Mouse (Mus musculus) intestine, postnatal 0 days (tissue): ENCODE data around the gene Fstl3. TPM values are rescaled to one million over a fixed set of nuclear protein-coding genes. Genes with fewer than 3 reads are reported as not detected.

Experiments used
- ATAC-seq: fragments of 200-750 bp; cut with Nextera tagmentation; 2 replicates; pipeline ENCODE4 v1.8.0; 2017; ENCODE audit warnings: mild to moderate bottlenecking, moderate TSS enrichment, moderate library complexity
- H3K27ac ChIP-seq: fragments of 300-500 bp; sonication (generic); 2 replicates; pipeline ENCODE4 v1.5.1; 2014; ENCODE audit warnings: mild to moderate bottlenecking, low read depth, low read length, moderate library complexity
- H3K27me3 ChIP-seq: fragments of 300-500 bp; sonication (generic); replicated peaks from 2 replicates; pipeline ENCODE4 v1.6.1; 2014; ENCODE audit warnings: low read length, mixed read lengths; ENCODE audit not compliant: control insufficient read depth, insufficient read depth
- H3K36me3 ChIP-seq: fragments of 300-500 bp; sonication (generic); 2 replicates; pipeline ENCODE4 v1.6.1; 2014; ENCODE audit warnings: mild to moderate bottlenecking, moderate library complexity; ENCODE audit not compliant: control insufficient read depth, insufficient read depth
- H3K4me1 ChIP-seq: fragments of 300-500 bp; sonication (generic); replicated peaks from 2 replicates; pipeline ENCODE4 v1.6.1; 2014; ENCODE audit warnings: antibody characterized with exemption, low read length, mixed read lengths; ENCODE audit not compliant: control insufficient read depth, insufficient read depth
- H3K4me2 ChIP-seq: fragments of 300-500 bp; sonication (generic); replicated peaks from 2 replicates; pipeline ENCODE4 v1.6.1; 2014; ENCODE audit warnings: low read depth, mild to moderate bottlenecking, moderate library complexity
- H3K4me3 ChIP-seq: fragments of 300-500 bp; sonication (generic); 2 replicates; pipeline ENCODE4 v1.5.1; 2014; ENCODE audit warnings: low read depth, low read length
- H3K9ac ChIP-seq: fragments of 300-500 bp; sonication (generic); 2 replicates; pipeline ENCODE4 v1.6.1; 2014; ENCODE audit warnings: mild to moderate bottlenecking, low read depth, low read length
- H3K9me3 ChIP-seq: fragments of 300-500 bp; sonication (generic); 2 replicates; pipeline ENCODE4 v1.6.1; 2016; ENCODE audit warnings: mixed run types; ENCODE audit not compliant: control insufficient read depth
- CTCF ChIP-seq: sonication (generic); IDR thresholded peaks from 2 replicates; pipeline ENCODE4 v1.5.1; 2016; ENCODE audit warnings: low read depth, mild to moderate bottlenecking, control low read depth, antibody characterized with exemption, moderate library complexity
- WGBS: fragments of 180-500 bp; shearing (Covaris S2); extraction: QIAGEN DNeasy Blood & Tissue Kit; methylation state at CpG from one replicate; pipeline ENCODE4 v1.1.7; 2014; 5-methylcytosine and 5-hydroxymethylcytosine counted together
- polyA plus RNA-seq: library from polyadenylated mRNA; unstranded; fragments of >200 nt; fragmentation: Nextera tagmentation; extraction: Ambion mirVana; gene quantifications from 2 replicates; pipeline ENCODE4 v1.2.1, GENCODE M21; 2015

The Fstl3 gene
- polyA plus RNA-seq, 1 experiment from 2014 or later: 7.3 TPM

DNA sequence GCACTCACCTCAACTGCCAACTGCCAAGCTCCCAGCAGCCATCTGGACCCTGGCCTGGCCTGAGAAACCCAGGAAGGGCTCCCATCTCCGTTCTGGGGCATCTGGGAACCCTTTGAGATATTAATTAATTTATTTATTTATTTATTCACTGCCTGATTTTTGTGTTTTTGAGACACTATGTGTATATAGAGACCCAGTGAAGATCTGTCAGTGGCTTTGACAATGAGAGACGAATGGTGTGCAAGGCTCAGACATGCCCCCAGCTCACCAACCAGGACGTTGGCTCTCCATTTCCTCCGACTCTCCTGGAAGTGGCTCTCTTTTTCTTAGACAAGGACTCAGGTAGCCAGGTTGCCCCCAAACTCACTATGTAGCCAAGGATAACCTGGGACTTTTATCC lies 13.8 kb downstream of the Fstl3 start, which contains the start of gene Prss57:
Prss57 (minus strand) TSS at position 101 of the 400 bp plus-strand sequence.
- H3K9ac ChIP-seq: no peak within 1 kb of the TSS
- 92% methylated on average over 4 of the region's 4 CpGs for WGBS
- ATAC-seq: no peak
- no peak within 1 kb of the TSS for H3K4me2 ChIP-seq
- no peaks in the 10 kb centered on the region for H3K9me3 ChIP-seq
- no peak for TF ChIP-seq CTCF
- no peaks in the 10 kb centered on the region; the same call in 1 of the 2 replicates for H3K4me1 ChIP-seq
- H3K27me3 ChIP-seq: no peaks in the 10 kb centered on the region
- H3K36me3 ChIP-seq: no peaks in the 10 kb centered on the region
- H3K4me3 ChIP-seq: no peak within 1 kb of the TSS
- no peak within 1 kb of the TSS for H3K27ac ChIP-seq

DNA sequence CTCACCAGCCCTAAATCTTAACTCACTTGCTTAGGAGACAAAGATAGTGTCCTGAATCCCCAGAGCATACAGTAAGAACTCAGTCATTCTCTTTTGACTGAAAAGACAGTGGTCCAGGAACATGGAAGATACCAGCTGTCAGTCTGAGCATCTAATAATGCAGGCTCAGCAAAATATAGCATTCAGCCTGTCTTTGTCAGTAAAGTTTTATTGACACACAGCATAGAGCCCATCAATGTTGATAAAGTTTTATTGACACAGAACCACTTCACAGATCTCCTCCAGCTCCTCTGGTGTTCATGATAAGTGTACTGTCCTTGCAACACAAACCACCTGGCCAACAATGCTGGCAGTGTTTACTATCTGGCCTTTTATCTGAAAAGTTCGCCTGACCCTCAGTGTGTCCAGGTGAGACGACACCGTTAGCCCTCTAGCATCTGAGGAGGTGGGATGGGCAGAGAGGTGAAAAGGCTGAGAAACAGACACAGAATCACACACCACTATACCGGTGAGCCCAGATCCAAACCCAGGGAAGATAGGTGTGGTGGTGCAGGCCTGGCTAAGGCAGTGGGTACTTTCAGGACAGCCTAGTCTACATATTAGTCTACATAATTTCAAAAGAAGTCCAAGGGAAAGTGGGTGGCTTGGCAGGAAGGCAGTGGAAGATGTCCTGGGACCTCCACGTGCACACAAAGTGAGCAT lies 15.4 kb downstream of the Fstl3 start:
- no peak for TF ChIP-seq CTCF
- H3K4me3 ChIP-seq: no peak overlapping the region
- ATAC-seq: no peak
- WGBS: 77% methylated on average over 5 of the region's 5 CpGs
- H3K27me3 ChIP-seq: no peaks in the 10 kb centered on the region
- no peak overlapping the region for H3K27ac ChIP-seq
- no peak overlapping the region for H3K9ac ChIP-seq
- H3K9me3 ChIP-seq: no peaks in the 10 kb centered on the region
- H3K4me1 ChIP-seq: no peaks in the 10 kb centered on the region; the same call in 1 of the 2 replicates
- H3K4me2 ChIP-seq: no peak overlapping the region
- no peaks in the 10 kb centered on the region for H3K36me3 ChIP-seq

DNA sequence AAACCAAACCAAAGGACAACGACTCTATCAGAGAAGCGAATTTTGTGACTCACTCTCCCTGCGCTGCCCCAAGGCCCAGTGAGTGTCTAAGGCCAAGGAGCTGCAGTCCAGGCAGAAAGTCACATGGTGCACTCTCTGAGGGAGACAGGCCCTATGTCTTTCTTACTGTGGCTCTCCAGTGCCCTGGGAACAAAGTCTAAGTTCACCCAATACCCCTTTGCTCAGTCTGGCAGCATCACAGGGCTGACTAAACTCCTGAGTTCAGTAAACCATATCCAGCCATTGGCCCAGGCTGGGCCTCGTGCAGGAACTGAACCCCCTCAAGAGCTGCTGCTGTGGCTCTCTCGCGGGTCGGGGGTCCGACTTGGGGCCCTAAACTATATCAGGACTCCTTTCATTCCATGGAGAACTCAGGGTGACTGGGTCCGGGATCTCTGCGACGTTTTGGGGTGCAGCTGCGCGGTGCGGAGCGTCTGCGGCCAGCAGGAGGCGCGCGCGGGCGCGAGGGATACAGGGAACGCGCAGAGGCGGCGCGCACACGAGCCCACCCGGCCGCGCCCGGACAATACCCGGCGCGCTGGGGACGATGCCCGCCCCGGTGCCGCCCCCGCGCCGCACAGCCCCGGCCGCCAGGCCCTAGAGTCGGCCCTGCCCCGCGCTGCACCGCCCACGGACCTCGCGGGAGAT lies 16.1 kb downstream of the Fstl3 start, which contains the start of gene Palm:
Palm (plus strand) TSS at position 522 of the 687 bp plus-strand sequence.
- H3K4me2 ChIP-seq: peak within 1 kb of the TSS; percentile 88
- peak within 1 kb of the TSS; percentile 66 for H3K9ac ChIP-seq
- H3K9me3 ChIP-seq: no peaks in the 10 kb centered on the region
- H3K4me3 ChIP-seq: peak within 1 kb of the TSS; percentile 75
- H3K27ac ChIP-seq: no peak within 1 kb of the TSS; the same call in 1 of the 2 replicates
- TF ChIP-seq CTCF: peak; percentile 86
- WGBS: 5% methylated on average over 47 of the region's 51 CpGs
- H3K36me3 ChIP-seq: no peaks in the 10 kb centered on the region
- peak; percentile 44 for ATAC-seq
- H3K27me3 ChIP-seq: no peaks in the 10 kb centered on the region
- no peaks in the 10 kb centered on the region; the same call in 1 of the 2 replicates for H3K4me1 ChIP-seq

DNA sequence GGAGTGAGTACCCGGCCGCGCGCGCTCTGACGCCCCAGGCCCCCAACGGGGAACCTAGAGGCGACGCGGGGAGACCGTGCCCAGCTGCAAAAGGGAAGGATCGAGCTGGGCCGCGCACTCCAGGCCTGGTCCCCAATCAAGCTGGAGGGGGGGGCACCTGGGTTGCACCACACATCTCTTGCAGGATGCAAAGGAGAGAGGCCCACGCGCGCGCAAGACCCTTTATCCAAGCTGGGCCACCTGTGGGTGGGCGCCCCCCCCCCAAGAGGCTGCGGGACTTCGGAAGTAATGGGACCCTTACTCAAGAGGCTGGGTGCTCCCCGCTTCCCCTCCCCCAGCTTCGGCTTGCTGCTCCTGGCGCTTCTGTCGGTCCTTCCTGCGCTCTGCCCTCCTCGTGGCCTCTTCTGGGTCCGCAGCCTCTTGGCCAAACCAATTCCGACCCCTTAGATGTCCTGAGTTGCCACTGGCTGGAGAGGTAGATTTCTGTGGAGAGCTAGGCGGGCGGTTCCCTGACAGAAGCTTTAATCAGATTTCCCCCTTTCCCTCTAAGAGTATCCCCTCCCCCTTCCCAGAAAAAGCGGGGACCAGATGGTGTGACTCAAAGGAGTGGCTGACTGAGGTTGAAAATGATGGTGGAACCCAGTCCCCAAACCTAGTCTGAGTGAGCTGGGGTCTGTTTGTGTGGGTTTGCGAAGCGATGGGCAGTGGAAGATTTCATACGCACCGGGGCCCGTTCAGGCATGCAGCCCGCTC lies 16.8 kb downstream of the Fstl3 start:
- Histone ChIP-seq H3K9me3 (no peaks in the 10 kb centered on the region), H3K27ac (no peak overlapping the region; the same call in 1 of the 2 replicates), H3K27me3 (no peaks in the 10 kb centered on the region), H3K4me3 (peak overlapping the region; percentile 75), H3K36me3 (no peaks in the 10 kb centered on the region), H3K4me1 (no peaks in the 10 kb centered on the region; the same call in 1 of the 2 replicates), H3K4me2 (peak overlapping the region; percentile 88), H3K9ac (peak overlapping the region; percentile 66)
- TF ChIP-seq CTCF: no peak
- 9% methylated on average over 37 of the region's 38 CpGs for WGBS
- peak; percentile 17; the same call in 1 of the 2 replicates for ATAC-seq

DNA sequence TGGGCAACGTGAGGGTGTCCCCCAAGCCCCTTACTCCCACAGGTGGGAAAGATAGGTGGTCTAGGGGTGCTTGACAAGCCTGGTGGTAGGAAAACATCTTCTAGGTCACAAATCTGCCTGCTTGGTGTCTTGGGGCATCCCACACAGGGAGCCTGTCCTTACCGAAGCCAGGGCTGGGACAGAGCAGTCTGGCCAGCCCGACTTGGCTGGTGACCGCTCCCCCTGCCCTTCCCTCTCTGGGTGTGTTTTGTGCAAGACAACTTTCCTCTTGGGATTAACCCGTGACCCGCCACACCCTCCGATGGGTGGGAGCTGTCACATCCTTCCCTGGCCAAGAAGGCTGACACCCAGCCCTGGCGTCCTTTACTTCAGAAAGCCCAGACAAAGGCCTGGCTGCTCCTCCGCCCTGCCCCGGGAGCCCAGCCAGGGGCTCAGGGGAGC lies 17.4 kb downstream of the Fstl3 start:
- Histone ChIP-seq H3K27ac (no peak overlapping the region; the same call in 1 of the 2 replicates), H3K27me3 (no peaks in the 10 kb centered on the region), H3K4me1 (no peaks in the 10 kb centered on the region; the same call in 1 of the 2 replicates), H3K36me3 (no peaks in the 10 kb centered on the region), H3K9me3 (no peaks in the 10 kb centered on the region), H3K9ac (peak overlapping the region; percentile 66), H3K4me3 (peak overlapping the region; percentile 75), H3K4me2 (peak overlapping the region; percentile 88)
- TF ChIP-seq CTCF: no peak
- ATAC-seq: peak; percentile 14; the same call in 1 of the 2 replicates
- 14% methylated on average over 10 of the region's 10 CpGs for WGBS
